Mouse (Mus musculus) CD4-positive, CD25-positive, alpha-beta regulatory T cell, adult 2 months (primary cell): Measurements from ENCODE around the gene Dmc1.

Source experiments
- DNase-seq: peaks from one replicate; pipeline ENCODE4 v3.0.0-alpha.2; 2012; ENCODE audit warnings: low read depth, low spot score

Gene Dmc1

DNA sequence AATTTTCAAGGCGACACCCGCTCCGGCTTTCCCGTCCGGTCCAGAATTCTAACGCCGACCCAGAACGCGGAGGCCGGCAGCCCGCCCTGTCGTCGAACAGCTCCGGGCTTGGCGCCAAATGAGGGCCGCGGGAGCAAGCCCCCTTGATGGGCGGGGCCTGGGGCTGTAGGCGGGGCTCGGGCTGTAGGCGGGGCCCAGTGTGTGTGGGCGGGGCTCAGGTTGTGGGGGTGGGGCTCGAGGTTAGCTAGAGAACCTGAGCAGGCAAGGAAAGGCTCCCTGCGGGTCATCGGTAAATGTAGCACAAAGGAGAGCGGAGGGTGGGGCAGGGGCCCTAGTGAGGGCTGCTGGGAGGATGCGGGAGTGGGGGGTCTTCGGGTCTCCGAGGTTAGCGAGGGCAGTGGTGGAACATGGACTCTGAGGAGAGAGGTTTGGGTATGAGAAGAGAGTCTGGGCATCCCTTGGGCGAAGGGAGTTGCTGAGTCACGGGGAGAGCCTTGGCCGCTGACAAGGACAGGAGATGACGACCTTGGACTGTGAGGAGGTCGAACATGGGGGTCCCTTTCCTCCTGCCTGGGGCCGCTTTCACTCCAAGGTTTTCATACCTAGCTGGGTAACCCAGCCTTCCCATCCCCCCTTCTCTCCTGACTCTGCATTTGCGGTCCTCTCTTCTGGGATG, at the start of gene Dmc1:
TSS of gene Dmc1 (minus strand) at position 120 of the 676 bp plus-strand sequence.
- DNase-seq, result peak; percentile 31

DNA sequence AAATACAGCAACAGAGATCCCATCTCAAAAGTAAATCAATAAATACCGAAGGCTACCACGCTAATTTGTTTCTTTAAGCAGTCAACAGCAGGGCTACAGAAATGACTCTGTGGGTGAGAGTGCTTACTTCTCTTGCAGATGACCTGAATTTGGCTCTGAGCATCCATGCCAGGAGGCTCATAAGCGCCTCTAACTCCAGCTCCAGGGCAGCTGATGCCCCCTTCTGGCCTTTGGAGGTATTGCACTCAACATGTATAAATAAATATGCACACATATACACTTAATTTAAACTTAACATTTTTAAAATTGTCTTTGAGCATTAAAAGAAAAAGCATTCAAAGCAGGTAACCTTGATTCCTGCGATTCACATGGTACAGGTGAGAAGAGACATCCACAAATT, 46.6 kb upstream of the Dmc1 start:
- DNase-seq, result peak; percentile 64

DNA sequence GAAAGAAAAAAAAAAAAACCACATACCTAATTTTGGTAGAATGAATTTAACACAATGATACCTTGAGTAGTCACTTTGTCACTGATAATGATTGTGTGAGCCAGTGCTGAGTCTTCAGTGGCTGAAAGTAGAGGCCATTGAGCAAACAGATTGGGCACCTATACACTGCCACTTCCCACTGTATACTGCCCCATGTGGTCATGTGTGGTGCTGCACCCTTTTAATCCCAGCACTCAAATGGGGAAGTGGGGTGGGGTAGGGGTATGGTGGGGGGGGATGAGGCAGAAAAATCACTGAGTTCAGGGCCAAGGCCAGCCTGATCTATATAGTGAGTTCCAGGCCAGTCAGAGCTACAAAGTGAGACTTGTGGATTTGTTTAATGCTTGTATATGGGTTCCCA, 45.7 kb upstream of the Dmc1 start:
- peak; percentile 76 for DNase-seq

DNA sequence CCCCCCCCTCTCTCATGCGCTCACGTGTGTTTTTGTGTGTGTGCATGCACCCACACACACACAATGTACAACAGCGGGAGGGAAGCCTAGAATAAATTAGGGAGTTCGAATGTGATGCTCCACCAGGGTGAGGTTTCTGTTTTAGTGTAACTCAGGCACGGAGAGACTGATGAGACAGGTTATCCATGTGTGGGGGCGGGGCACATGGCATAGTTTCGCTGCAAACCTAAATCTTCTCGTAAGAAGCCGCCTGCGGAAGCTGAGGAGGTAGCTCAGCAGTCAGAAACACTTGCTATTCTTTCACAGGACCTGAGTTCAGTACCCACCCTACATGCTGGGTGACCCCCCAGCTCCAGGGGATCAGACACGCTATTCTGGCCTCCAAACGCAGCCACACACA, 43.2 kb upstream of the Dmc1 start:
- no peak for DNase-seq

DNA sequence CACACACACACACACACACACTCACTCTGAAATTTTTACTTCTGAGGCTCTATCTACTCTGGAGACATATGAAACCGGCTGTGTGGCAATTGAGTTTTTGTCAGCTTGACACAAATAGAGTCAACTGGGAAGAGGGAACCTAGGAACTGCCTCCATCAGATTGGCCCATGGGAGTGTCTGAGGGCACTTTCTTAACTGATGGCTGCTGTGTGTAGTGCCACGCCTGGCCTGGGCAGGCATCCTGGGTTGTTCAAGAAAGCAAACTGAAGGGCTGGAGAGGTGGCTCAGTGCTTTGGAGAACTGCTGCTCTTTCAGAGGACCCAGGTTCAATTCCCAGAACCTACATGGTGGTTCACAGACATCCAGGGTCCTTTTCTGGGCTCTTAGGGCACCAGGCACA, 40.6 kb upstream of the Dmc1 start:
- no peak for DNase-seq

DNA sequence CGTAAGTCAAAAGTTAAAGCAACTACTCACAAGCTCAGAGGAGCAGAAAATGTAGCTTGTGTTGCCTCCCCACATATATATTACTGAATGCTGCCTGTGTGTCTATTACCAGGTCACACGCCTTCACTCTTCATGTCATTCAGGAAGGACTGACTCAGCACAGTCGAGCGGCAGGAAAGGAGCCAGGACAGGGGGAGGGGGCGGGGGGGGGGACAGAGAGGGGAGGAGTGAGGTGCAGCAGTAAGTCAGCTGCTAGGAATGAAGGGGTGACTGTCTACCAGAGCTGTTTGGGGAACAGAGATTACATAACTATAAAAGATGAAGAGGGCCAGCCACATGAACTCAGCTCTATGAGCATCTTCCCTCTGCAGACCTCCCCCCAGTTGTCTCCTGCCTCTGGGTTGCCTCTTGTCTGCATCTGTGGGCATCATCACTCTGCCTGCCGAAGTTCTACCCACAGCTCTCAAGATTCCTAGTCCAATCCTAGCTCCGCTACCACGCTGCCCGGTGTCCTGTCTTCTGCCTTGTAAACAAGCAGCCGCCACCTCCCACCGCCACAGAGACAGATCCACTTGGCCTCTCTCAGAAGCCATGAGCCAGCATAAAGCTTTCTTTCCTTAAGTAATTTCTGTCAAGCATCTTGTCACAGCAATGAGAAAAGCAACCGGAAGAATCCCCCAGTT, 36.4 kb upstream of the Dmc1 start:
- DNase-seq, result no peak

DNA sequence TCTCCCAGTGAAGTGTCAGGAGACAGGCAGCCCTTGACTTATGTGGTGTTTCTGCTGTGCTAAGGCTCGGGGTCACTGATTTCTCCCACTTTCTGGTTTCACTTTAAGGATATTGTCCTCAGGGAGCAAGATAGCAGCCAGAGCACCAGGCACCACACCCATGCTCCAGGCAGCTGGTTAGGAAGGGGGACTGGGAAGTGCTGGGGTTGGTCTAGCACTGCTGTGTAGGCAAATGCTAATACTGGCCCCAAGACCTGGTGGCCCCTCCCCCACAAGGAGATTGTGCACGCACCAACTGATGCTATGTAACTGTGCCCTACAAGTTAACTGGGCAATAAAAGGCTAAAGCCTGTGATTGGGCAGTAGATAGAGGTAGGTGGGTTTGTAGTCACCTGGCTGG, 25.6 kb upstream of the Dmc1 start:
- DNase-seq, result no peak

DNA sequence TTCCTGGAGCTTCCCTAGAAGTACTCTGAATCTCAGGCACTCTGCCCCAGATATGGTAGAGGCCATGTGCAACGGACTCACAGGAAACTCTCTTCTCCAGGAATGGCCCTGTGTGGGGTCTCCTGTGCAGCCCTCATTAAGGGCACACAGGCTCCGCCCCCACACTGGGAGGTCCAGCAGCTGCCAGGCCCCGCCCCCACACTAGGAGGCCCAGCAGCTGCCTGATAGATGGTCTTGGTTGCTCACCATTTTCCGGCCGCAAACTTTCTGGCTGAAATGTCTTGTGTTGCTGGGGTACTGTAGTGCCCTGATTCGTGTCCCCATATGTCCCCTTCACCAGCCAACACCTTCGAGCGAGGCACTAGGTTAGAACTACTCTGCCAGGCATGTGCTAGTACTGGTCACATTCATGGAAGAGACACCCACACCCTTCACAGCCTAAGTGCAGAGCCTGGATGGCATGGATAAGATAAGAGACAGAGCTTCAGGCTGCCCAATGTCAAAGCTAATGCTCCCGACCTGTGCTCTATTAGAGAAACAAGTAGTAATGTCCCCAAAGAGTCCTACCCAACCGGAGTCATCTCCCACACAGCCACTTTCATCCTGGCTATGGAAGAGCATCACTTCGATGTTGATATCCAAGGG, 15.0 kb upstream of the Dmc1 start:
- DNase-seq, result no peak

DNA sequence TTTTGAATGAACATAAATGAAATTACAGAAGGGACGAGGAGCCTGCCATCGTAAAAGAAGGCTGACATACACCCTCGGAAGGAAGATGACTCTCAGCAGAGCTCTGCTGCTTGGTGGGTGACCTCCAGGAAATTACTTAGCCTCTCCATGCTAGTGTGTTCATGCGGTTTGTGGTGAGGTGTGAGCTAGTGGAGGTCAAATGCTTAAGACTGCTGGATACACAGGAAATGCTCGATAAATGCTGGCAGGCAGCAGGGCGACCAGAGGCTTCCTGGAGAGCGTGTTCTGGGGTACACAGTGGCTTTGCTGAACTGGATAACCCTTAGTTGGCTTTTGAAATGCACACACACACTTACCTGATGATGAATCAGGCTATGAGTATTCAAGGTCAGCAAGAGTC, 13.5 kb upstream of the Dmc1 start:
- no peak for DNase-seq

DNA sequence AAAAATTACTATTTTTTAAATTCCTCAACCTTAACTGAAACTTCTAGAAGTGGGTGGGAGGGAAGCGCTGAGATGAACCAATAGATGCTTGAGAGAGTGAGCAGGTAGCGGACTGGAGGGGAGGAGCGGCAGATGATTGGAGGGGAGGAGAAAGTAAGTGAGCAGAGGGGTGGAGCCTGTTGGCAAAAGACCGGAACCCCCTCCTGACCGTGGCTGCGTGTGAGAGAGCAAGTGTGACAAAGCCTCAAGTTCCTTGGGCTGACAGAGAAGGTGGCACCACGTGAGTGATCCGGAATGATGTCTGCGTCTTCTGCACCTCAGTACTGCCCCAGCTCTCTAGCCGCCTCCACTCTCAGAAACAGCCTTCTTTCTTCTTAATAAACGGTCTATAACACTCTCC, 12.2 kb upstream of the Dmc1 start:
- DNase-seq, result no peak

DNA sequence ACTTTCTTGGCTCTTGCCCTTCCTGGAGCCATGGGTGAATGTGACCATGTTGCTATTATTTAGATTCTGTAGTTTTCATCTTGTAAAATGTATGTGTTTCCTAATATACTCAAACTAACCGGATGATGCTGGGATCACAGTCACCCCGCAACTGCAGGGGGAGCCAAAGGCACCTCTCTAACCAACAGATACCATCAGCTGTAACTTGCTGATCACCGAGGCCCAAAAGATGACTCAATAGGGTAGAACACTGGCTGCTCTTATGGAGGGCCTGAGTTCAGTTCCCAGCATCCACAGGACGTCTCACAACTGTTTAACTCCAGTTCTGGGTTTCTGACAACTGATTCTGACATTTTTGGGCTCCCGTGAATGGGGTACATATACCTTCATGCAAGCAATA, 11.8 kb upstream of the Dmc1 start:
- peak; percentile 9 for DNase-seq

DNA sequence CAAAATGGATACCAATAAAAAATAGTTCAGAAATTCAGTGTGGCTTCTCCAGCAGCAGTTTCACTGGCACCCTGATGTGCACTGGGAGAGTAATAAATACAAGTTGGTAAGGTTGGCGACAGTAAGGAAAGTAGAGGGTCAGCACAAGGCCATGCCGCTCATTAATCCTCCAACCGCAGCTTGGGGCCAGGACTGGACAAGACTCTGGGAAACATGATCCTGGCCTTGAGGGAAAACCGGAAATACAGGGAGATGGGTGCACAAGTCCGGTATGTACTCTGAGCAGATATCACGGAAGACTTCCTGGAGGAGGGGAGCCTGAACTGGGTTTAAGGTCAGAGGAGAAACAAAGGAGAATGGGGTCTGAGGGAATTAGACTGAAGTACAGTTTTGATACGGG, 10.6 kb upstream of the Dmc1 start:
- no peak for DNase-seq

DNA sequence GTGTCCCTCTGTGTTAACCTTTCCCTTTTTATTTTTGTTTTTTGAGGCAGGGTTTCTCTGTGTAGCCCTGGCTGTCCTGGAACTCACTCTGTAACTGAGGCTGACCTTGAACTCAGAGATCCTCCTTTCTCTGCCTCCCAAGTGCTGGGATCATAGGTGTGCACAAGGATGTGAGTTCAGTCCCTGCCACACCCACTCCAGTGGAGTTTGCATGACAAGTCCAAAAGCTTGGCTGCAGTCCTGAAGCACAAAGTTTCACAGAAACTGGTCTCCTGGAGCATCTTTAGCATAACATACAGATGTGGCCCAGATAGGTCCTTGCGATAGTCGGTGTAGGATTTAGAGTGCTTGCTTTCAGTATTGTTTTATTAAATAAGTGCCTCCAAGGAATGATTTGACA, 4.3 kb upstream of the Dmc1 start:
- no peak for DNase-seq

DNA sequence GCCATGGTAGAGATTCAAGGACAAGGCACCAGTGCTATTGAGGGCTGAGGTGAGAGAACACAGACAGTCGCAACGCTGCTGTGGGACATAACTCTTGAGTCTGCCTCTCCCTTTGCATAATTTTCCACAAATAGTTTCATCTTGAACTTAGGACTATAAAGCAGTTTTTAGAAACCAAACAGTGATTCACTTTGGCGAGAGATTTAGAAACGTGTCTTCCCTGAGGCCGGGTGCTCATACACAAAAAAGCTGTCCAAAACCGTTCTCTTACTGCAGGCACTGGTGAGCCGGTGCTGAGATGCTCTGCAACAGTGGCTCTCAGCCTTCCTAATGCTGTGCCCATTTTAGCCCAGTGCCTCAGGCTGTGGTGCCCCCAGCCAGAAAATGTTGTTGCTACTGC, 3.3 kb upstream of the Dmc1 start:
- no peak for DNase-seq

DNA sequence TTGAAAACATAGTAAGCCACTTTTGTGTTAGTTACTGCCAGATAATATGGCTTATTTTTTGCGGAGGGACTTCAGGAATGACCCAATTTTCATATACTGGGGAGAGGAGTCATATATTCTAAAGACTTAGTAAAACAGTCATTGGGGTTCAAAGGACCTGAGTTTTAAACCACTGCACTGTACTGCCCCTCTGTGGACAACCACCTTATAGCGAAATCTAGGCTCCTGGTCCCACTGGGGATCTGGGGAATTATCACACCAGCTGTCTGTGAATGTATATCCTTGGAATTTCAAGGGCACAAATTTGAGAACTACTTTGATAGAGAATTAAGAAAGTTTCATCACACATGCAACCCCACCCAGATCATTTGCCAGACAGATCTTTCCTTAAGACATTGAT, 2.8 kb upstream of the Dmc1 start:
- DNase-seq, result peak; percentile 38

DNA sequence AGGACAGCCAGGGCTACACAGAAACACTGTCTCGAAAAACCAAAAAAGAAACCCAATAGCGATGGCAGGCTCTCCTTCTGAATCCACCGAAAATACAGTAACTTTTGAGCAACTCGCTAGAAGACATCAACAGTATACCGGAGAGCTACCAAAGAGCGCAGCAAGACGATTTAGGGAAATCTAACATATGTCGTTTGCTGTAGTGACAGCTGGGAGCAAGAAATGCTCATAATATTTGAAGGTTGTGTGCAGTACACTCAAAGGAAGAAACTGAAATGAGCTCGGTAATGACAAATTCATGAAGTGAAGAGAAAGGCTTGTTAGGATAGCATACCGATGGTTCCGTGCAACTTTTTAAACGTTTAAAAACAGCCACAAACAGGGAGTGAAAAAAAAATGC, 1.3 kb upstream of the Dmc1 start:
- DNase-seq, result no peak

DNA sequence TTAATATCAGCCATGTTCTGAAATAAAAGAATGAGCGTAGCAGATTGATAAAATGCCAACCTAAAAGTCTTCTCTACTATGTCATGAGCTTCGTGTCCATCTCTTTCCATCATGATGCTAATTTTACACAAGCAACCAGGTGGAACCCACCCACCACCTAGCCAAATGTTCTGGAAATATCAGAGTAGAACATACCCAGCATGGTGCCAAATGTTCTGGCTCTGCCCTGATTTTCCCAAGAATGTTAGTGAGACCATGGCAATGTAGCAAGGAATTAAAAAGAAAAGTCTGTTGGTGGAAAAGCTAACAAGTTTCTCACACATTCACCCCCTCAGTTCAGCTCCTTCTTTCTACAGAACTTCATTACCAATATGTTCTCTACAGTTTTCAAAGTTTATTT, 4.7 kb downstream of the Dmc1 start:
- no peak for DNase-seq

DNA sequence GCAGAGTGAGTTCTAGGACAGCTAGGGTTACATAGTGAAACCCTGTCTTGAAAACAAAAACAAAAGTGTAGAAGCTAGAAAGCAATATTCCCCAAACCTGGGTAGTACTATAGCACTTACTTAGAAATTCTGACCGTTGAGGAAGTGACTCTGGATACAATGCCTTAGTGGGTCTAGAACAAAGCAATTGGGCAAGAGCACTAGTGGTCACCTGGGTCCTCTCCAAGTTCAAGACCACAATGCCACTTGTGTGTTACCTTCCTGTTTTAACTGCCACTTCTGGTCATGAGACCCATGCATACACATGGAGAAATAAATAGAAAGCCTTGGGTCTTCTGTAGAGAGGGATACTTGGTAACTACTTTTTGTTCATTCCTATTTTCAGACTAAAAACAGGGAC, 6.2 kb downstream of the Dmc1 start:
- DNase-seq, result no peak

DNA sequence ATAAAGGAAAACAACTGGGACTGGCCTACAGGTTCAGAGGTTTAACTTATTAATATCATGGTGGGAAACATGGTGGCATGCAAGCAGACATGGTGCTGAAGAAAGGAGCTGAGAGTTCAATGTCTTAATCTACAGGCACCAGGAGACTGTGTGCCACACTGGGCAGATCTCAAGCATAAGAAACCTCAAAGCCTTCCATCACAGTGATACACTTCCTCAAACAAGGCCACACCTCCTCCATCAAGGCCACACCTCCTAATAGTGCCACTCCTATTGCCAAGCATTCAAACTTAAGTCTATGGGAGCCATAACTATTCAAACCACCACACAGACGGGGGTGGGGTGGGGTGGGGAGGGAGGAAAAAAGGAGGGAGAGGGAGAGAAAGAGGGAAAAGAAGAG, 23.3 kb downstream of the Dmc1 start:
- DNase-seq, result no peak

DNA sequence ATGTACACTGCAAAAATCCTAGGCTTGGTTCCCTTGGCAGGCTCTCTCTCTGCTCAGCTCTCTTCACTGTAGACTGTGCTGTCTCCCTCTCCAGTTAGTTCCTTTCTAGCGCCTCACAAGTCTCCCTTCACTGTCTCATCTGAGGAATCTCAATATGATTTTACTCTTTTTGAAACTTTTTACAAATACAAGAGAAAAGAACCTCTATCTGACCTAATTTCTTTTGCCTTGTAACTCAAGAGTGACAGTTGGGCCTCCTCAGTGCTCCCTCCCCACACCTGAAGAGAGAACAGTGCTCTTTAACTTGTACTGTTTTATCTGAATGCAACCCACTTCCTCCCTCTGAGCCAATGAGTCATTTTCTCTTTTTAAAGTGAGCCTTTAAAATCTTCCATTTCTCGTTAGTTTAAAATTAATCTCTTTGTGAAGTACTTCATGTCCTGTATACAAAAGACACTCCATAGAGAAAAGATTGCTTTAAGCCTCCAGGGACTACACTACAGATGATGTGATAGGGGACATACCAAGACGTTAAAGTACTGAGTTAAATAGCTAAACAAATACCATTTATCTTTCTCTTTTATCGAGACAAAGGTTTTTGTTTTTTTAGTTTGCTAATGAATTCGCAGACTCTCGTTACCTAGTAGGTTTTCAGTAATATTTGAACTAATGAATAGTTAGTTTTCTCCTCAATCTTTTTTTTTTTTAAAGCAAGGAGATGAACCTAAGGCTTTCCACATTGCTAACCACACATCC, 27.1 kb downstream of the Dmc1 start:
- DNase-seq, result peak; percentile 53

DNA sequence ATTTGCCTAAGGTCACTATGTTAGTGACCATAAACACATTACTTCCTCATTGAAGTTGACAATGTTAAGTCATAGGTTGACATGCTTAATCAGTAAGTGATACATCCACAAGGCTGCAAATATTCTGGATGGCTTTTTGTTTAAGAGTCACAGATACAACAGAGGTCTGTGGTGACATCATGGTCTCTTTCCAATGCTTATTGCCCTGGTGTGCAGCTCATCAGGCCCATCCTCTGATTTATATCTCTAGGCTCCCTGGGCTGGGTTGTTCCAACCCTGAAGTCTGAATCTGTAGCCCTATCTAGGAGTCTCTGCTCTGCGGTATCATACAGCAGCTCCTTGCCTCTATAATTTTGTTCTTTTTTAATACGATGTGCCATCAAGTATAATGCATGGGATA, 28.0 kb downstream of the Dmc1 start:
- no peak for DNase-seq

DNA sequence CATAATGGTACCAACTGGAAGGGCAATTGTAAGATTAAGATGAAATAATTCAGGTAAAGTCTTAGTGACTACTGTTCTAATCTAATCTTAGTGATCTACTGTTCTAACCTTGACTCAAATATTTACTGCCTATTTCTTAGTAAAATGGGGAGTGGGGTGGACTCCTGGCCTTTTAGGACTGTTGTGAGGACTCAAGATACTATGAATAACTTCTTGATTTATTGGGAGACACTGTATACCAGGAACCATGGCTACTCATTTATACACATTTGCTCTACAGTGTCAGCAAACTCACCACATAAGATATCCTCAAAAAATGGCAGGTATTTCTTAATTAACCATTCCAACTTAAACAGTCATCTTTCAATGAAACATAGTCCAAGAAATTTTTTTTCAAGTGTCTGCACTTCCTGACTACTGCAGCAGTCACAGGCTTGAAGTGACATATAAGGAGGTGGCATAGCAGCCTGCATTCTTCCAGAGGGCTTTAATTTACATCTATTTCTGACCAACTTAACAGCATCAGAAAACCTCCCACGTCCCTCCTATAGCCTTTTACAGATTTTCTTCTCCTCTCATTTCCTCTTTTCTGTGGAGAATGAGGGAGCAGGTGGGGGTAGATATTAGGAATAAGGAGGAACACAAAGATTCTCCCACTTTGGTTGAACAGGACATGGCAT, 29.2 kb downstream of the Dmc1 start:
- no peak for DNase-seq
